Mouse (Mus musculus) heart, adult 11 months (tissue): ENCODE measurements around the gene Chia1.
"Not testable (repeated sequence)": the region's sequence is repeated elsewhere in the genome, so short reads cannot be mapped to it uniquely, and the experiment has no call there.

Experiments
- DNase-seq: peaks from one replicate; pipeline ENCODE4 v3.0.0; 2022

Chia1 gene

DNA sequence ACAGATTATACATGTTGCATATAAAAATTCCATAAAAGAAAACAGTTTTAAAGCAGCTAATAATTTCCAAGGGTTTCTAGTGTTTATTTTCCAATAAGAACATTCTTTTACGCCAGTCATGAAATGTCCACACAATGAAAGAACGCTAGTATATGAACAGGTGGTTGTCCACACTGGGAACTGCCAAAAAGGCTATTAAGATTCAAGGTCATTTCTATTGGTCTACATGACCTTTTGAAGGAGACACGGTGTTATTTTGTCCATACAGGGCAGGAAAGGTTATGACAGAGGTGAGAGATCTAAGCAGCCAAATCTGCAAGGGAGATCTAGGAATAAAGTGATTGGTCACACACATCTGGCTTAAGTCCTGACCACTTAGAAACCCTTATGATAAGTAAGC lies at the start of gene Chia1:
Gene Chia1 (plus strand): TSS at position 301 of the 400 bp plus-strand sequence.
- no peak for DNase-seq

DNA sequence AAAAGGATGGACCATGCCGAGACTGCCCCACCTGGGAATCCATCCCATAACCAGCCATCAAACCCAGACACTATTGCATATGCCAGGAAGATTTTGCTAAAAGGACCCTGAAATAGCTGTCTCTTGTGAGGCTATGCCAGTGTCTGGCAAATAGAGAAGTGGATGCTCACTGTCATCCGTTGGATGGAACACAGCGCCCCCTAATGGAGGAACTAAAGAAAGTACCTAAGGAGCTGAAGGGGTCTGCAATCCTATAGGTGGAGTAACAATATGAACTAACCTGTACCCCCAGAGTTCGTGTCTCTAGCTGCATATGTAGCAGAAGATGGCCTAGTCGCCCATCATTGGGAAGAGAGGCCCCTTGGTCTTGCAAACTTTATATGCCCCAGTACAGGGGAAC lies 45.3 kb upstream of the Chia1 start:
- peak; percentile 74 for DNase-seq

DNA sequence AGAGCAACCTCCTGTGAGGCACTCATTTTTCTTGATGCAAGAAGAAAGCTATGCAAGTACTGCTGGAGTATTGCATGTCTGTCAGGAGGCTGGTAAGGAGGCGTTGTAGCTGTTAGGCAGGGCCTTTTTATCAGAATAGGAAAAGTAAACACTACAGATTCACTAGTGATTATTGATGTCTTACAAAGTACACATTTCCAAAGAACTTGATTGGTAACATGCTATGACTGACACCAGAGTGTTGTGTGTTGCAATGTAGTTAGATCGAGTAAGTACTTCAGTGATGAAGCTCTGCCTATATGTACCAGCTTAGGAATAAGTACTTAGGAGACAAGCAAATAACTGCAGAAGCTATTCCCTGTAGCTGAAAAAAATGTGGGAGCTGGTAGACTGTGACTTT lies 42.0 kb upstream of the Chia1 start:
- DNase-seq = no peak

DNA sequence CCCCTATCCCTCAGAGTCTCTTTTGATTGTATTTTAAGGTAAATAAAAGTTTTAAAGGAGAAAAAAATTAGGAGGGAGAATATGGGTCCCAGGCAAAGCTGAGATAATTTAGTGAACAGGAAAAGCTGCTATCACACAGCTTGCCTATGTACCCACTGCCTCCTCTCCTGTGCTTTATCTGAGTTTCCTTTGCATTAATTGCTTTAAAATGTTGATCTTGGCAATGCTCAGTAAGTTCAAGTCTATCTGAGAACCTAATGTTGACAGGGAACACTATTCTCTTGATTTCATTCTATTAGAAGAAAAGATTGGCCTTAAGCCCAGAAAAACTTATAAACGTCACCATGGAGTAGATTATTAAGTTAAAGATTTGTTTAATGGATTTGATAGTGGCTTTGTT lies 38.2 kb upstream of the Chia1 start:
- DNase-seq = no peak

DNA sequence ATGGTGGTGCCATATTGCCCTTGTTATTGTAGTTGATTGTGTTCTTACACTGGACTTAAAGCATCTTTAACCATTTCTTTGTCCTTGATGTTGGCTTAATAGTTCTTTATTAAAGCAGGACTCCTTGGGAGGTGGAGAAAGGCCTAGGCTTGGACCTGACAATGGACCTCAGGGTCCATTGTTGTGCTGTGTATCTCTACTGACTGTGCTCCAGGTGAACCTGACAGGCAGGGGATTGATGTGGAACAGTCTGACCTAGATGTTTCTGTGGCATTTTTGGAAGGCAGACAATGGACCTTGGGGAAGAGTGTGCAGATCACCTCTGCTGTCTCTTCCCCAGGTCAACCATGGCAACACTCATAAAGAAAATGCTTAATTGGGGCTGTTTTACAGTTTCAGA lies 14.0 kb downstream of the Chia1 start:
- peak; percentile 75 for DNase-seq

DNA sequence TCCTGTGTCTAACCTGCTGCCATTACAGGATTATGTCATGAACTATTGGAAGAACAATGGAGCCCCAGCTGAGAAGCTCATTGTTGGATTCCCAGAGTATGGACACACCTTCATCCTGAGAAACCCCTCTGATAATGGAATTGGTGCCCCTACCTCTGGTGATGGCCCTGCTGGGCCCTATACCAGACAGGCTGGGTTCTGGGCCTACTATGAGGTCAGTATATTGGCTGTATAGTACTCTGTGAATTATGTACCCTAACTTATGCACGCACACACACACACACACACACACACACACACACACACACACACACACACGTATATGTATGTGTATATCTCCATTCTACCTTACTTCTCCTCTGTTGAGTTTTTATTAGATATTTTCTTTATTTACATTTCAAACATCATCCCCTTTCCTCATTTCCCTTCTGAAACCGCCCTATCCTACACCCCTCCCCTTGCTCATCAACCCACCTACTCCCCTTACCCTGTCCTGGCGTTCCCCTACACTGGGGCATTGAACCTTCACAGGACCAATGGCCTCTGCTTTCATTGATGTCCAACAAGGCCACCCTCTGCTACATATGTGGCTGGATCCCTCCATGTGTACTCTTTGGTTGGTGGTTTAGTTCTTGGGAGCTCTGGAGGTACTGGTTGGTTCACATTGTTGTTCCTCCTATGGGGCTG lies 15.9 kb downstream of the Chia1 start:
- DNase-seq = peak; percentile 86

DNA sequence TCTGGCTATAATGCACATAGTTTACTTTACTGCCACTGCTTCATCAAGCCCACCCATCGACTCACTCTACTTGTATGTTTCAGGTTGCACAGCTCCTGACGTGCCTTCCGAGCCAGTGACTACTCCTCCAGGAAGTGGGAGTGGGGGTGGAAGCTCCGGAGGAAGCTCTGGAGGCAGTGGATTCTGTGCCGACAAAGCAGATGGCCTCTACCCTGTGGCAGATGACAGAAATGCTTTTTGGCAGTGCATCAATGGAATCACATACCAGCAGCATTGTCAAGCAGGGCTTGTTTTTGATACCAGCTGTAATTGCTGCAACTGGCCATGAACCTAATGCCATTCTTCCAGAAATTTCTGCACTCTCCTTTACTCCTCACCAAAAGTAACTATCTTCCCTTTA lies 18.7 kb downstream of the Chia1 start:
- DNase-seq = no peak

DNA sequence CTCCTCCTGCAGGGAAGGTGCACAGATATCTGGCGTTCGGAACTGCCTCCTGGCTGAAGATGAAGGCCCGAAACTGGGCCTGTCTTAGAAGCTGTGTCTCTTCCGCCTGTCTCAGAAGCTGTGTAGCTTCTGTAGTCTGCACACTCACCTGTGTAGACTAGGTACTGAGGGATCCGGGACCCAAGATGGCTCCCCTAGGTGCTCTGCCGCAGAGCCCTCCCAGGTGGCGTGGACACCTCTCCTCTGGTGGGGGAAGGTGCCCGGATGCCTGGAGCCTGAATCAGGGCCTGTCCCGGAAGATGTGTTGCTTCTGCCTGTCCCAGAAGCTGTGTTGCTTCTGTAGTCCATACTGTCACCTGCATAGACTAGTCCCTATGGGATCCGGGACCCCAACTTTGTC lies 31.1 kb downstream of the Chia1 start:
- peak; percentile 91 for DNase-seq

DNA sequence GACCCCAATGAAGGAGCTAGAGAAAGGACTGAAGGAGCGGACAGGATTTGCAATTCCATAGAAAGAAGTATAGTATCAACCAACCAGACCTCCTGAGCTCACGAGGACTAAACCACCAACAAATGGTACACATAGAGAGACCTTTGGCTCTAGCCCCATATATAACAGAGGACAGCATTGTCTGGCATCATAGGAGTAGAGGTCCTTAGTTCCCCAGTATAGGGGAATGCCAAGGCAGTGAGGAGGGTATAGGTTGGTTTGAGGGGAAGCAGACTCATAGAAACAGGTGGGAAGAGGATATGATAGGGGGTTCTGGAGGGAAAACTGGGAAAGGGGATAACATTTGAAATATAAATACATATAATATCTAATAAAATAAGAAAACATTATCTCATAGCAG lies 41.4 kb downstream of the Chia1 start:
- no peak for DNase-seq

DNA sequence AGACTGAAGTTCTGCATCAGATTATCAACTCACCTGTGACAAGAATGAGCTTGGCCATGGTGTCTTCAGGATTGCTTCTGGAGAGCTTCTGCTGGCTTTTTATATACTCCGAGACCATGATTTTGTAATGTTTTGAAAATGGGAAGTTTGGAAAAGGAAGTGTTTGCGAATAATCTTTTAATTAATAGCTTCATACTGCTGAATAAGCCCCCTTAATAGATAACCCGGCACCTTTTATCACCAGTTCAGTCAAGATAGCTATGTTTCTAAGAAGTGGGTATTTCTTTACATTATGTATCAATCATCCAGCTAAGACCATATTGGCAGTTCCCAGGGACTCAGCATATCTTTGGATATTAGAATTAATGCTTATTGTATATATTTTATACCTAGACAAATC lies 54.4 kb downstream of the Chia1 start, which contains the start of gene Chil3:
Gene Chil3 (minus strand): TSS at position 101 of the 400 bp plus-strand sequence.
- DNase-seq = no peak

DNA sequence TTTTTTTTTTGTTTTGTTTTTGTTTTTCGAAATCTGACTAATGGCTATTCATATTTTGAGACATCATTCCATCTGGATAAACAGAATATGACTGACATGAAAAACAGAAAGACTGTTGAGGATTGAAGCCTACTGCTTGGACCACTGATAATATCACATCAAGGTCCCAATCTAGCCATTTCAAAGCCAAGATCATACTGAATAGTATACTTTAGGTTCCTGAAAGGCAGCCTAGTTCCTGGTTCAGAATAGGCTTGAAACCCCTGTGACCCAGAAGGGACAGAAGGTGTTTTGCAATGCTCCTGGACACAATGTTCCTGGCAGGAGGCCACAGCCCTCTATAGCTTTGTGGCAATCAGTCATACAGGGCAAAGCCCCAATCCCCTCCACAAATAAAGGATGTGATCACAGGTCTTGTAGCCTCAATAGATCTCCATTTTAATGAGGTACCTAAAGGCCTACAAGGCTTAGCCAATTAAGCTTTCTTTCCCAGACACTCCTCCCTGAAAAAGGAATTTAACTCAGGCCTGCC lies 57.6 kb downstream of the Chia1 start:
- peak; percentile 91 for DNase-seq

DNA sequence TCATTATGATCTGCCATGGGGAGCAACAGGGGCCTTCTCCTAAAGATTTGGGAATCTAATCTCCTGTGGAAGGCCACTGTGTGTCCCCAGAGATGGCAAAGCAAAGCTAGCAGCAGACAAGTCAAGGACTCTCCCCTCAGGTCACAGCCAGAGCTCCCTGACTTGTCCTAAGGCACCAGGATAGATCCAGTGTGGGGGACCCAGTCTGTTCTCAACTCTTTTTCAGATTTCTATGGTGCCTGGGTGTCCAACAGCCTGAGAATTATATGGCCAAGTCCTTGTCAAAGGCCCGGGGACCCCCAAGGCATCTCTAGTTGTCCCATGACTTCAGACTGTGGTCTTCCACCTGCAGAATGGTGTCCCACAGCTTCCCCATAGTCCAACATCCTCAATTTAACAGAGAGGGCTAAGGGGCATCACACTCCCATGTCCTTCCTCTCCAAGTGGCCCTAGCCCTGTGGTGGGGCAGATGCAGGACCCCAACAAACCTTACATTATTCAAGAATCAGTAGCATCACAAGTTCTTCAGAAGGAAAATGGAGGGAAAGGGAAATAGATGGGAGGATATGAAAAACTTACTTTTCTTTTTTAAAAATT lies 58.2 kb downstream of the Chia1 start:
- DNase-seq = peak; percentile 87

DNA sequence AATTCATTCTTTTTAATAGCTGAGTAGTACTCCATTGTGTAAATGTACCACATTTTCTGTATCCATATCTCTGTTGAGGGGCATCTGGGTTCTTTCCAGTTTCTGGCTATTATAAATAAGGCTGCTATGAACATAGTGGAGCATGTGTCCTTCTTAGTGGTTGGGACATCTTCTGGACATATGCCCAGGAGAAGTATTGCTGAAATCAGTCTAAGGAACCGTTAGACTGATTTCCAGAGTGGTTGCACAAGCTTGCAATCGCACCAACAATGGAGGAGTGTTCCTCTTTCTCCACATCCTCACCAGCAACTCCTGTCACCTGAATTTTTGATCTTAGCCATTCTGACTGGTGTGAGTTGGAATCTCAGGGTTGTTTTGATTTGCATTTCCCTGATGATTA lies 59.5 kb downstream of the Chia1 start:
- DNase-seq = not testable (repeated sequence)

DNA sequence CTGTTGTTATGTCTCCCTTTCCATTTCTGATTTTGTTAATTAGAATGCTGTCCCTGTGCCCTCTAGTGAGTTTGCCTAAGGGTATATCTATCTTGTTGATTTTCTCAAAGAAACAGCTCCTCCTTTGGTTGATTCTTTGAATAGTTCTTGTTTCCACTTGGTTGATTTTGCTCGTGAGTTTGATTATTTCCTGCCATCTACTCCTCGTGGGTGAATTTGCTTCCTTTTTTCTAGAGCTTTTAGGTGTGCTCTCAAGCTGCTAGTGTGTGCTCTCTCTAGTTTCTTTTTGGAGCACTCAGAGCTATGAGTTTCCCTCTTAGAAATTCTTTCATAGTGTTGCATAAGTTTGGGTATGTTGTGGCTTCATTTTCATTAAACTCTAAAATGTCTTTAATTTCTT lies 61.9 kb downstream of the Chia1 start:
- DNase-seq = not testable (repeated sequence)

DNA sequence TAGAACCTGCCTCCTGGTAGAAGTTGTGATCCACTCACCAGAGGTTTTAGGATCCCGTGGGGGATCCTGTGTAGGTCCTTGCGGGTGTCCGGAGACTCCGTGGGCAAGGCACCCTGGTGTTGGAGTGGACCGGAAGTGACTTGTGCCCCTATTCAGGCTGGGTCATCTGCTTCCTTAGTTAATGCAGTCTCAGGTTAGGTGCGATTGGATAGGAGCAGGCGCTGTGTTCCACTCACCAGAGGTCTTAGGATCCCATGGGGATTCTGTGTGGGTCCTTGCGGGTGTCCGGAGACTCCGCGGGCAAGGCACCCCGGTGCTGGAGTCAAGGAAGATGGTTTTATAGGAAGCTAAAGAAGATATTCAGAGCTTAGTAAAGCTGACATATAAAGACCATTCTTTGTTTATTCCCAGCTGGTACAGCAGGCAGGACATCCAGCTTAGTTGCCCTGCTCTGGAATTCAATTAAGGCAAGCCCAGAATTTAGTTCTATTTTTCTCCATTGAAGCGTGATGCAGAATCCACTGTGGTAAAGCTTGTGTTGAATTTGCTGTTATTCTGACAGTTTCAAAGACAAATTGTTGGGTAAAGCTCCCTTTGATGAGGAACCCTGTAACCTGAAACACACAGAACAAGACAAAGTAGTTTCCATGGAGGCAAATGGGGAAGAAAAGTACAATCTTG lies 64.6 kb downstream of the Chia1 start:
- peak; percentile 88 for DNase-seq
